Comparison of ENCODE assay signal across 14 mouse cellular contexts in genomic region chr2:152620367-152621134, GRCm38 (mm10). TPM values are rescaled to one million over a fixed set of nuclear protein-coding genes. Genes with fewer than 3 reads are reported as not detected.
DNase-seq lines count a peak whose midpoint lies in the region; ATAC-seq and TF ChIP-seq lines count a peak whose summit lies in the region.
"Had no signal": no experiment of that assay in that cellular context is flagged by ENCODE, and none has a peak within 500 bp of the region (broad histone marks: within the 10 kb centered on the region; RNA-seq: fewer than 3 reads in every experiment).

No protein-coding gene starts in this region.

- H3K27ac ChIP-seq in hindbrain, postnatal 0 days, result no peak overlapping the region
- H3K27ac ChIP-seq: limb, embryonic 13.5 days; neural tube, embryonic 12.5 days; stomach, embryonic 15.5 days had no signal

- TF ChIP-seq CTCF in hindbrain, postnatal 0 days (IDR thresholded peaks at IDR 0.05; ENCODE audit: low read depth), result no peak

- WGBS in hindbrain, postnatal 0 days, result 67% methylated on average over 9 of the region's 9 CpGs

- H3K9me3 ChIP-seq in hindbrain, postnatal 0 days (ENCODE audit: low read length), result no peaks in the 10 kb centered on the region
- H3K9me3 ChIP-seq: limb, embryonic 13.5 days; neural tube, embryonic 12.5 days; stomach, embryonic 15.5 days had no signal

- peak; percentile 92 for ATAC-seq in megakaryocyte, adult 5-6 weeks (ENCODE audit: poor library complexity, severe bottlenecking)
- ATAC-seq in hindbrain, postnatal 0 days, result no peak

- H3K4me3 ChIP-seq in hindbrain, postnatal 0 days (ENCODE audit: low read length), result no peak overlapping the region
- H3K4me3 ChIP-seq: limb, embryonic 13.5 days; neural tube, embryonic 12.5 days; stomach, embryonic 15.5 days had no signal

- DNase-seq in frontal cortex, postnatal 36 days (ENCODE audit: low spot score in 2 of 2), result peak; percentile 19 to 35
- no peak for DNase-seq in frontal cortex, postnatal 10 days (ENCODE audit: low spot score in 2 of 2)
- peak; percentile 44 for DNase-seq in layer of hippocampus, adult 9-11 months
- no peak for DNase-seq in layer of hippocampus, adult 8-10 months (ENCODE audit: low spot score in 2 of 2)
- peak; percentile 36 for DNase-seq in brain, adult 2 months (ENCODE audit: low read depth, low spot score)
- no peak for DNase-seq in cerebellum, adult 8-10 months
- DNase-seq in hindbrain, postnatal 0 days (ENCODE audit: low spot score), result no peak

- no peaks in the 10 kb centered on the region for H3K27me3 ChIP-seq in hindbrain, postnatal 0 days (ENCODE audit: insufficient read depth, low read length)
- H3K27me3 ChIP-seq: neural tube, embryonic 12.5 days; stomach, embryonic 15.5 days had no signal

- H3K4me2 ChIP-seq in hindbrain, postnatal 0 days (ENCODE audit: low read depth, low read length), result no peak overlapping the region
- H3K4me2 ChIP-seq: limb, embryonic 13.5 days; neural tube, embryonic 12.5 days; stomach, embryonic 15.5 days had no signal

- H3K4me1 ChIP-seq in hindbrain, postnatal 0 days (ENCODE audit: insufficient read depth, low read length), result no peaks in the 10 kb centered on the region
- H3K4me1 ChIP-seq: limb, embryonic 13.5 days; neural tube, embryonic 12.5 days; stomach, embryonic 15.5 days had no signal

- H3K36me3 ChIP-seq in hindbrain, postnatal 0 days (ENCODE audit: insufficient read depth, low read length), result no peaks in the 10 kb centered on the region
- H3K36me3 ChIP-seq: limb, embryonic 13.5 days; neural tube, embryonic 12.5 days; stomach, embryonic 15.5 days had no signal

- H3K9ac ChIP-seq in hindbrain, postnatal 0 days (replicated peaks; ENCODE audit: low read length), result no peak overlapping the region
- H3K9ac ChIP-seq: limb, embryonic 13.5 days; neural tube, embryonic 12.5 days; stomach, embryonic 15.5 days had no signal

RNA-seq across cellular contexts. Expression of gene Defb25, which starts 2.3 kb away (rescaled TPM):
- total RNA-seq in layer of hippocampus, adult 8-10 months (2022), result not detected
- not detected in 2 replicates for total RNA-seq in megakaryocyte, adult 5-6 weeks (2015)
- total RNA-seq in megakaryocyte, adult 5-6 weeks (2017), result not detected in 2 replicates
- not detected in 2 replicates for total RNA-seq in hindbrain, postnatal 0 days (2014; rRNA removed)
- not detected in 2 replicates for polyA plus RNA-seq in hindbrain, postnatal 0 days (2015; fragmentation: Nextera tagmentation; extraction: Ambion mirVana)
- total RNA-seq: MEL had no signal
- polyA plus RNA-seq: hindbrain, embryonic 11.5 days; neural tube, embryonic 12.5 days had no signal

RNA-seq across cellular contexts. Expression of gene Rem1, which starts 6.2 kb away (rescaled TPM):
- 1 to 10 TPM in 1 of 4 experiments, under 1 TPM in 3; 0.61 to 1.1 (median 0.72) TPM for total RNA-seq in layer of hippocampus, adult 8-10 months (2022)
- total RNA-seq in megakaryocyte, adult 5-6 weeks (2015), result 8.9 and 10.2 TPM in 2 replicates
- total RNA-seq in megakaryocyte, adult 5-6 weeks (2017), result 9.0 and 15.4 TPM in 2 replicates
- 1.0 and 1.1 TPM in 2 replicates for total RNA-seq in hindbrain, postnatal 0 days (2014; rRNA removed)
- polyA plus RNA-seq in hindbrain, postnatal 0 days (2015; fragmentation: Nextera tagmentation; extraction: Ambion mirVana), result 0.57 and 0.65 TPM in 2 replicates
- total RNA-seq: MEL had no signal

RNA-seq across cellular contexts. Expression of gene Defb36, which starts 16.4 kb away (rescaled TPM):
- not detected for total RNA-seq in layer of hippocampus, adult 8-10 months (2022)
- total RNA-seq in megakaryocyte, adult 5-6 weeks (2015), result not detected in 2 replicates
- total RNA-seq in megakaryocyte, adult 5-6 weeks (2017), result not detected in 2 replicates
- total RNA-seq in hindbrain, postnatal 0 days (2014; rRNA removed), result not detected in 2 replicates
- not detected in 2 replicates for polyA plus RNA-seq in hindbrain, postnatal 0 days (2015; fragmentation: Nextera tagmentation; extraction: Ambion mirVana)
- total RNA-seq: gastrocnemius, postnatal 4 days; MEL had no signal
- polyA plus RNA-seq: hindbrain, embryonic 11.5 days; limb, embryonic 13.5 days; neural tube, embryonic 12.5 days; stomach, embryonic 15.5 days had no signal

RNA-seq across cellular contexts. Expression of gene Defb45, which starts 21.4 kb away (rescaled TPM):
- total RNA-seq in layer of hippocampus, adult 8-10 months (2022), result not detected
- not detected in 2 replicates for total RNA-seq in megakaryocyte, adult 5-6 weeks (2015)
- total RNA-seq in megakaryocyte, adult 5-6 weeks (2017), result not detected in 2 replicates
- total RNA-seq in hindbrain, postnatal 0 days (2014; rRNA removed), result not detected in 2 replicates
- not detected in 2 replicates for polyA plus RNA-seq in hindbrain, postnatal 0 days (2015; fragmentation: Nextera tagmentation; extraction: Ambion mirVana)
- total RNA-seq: gastrocnemius, postnatal 4 days; MEL had no signal
- polyA plus RNA-seq: hindbrain, embryonic 11.5 days; limb, embryonic 13.5 days; neural tube, embryonic 12.5 days; stomach, embryonic 15.5 days had no signal

RNA-seq across cellular contexts. Expression of gene Defb19, which starts 40.4 kb away (rescaled TPM):
- not detected for total RNA-seq in layer of hippocampus, adult 8-10 months (2022)
- not detected in 2 replicates for total RNA-seq in megakaryocyte, adult 5-6 weeks (2015)
- not detected in 2 replicates for total RNA-seq in megakaryocyte, adult 5-6 weeks (2017)
- total RNA-seq in hindbrain, postnatal 0 days (2014; rRNA removed), result not detected in 2 replicates
- not detected in 2 replicates for polyA plus RNA-seq in hindbrain, postnatal 0 days (2015; fragmentation: Nextera tagmentation; extraction: Ambion mirVana)
- total RNA-seq: gastrocnemius, postnatal 4 days; MEL had no signal
- polyA plus RNA-seq: hindbrain, embryonic 11.5 days; limb, embryonic 13.5 days; neural tube, embryonic 12.5 days; stomach, embryonic 15.5 days had no signal

Comparison
In these comparisons a context has a peak if more than half of its experiments do, and no peak if none do; other contexts are left out.
1. DNase-seq: peak in frontal cortex, postnatal 36 days (2 of 2), layer of hippocampus, adult 9-11 months (single experiment) and brain, adult 2 months (single experiment); none in frontal cortex, postnatal 10 days (0 of 2), layer of hippocampus, adult 8-10 months (0 of 2), cerebellum, adult 8-10 months (single experiment) and hindbrain, postnatal 0 days (single experiment).